Mouse (Mus musculus): ENCODE data around the gene Cdk2ap2.
"Not testable (repeated sequence)": the region's sequence is repeated elsewhere in the genome, so short reads cannot be mapped to it uniquely, and the experiment has no call there.

Cdk2ap2 gene

GRCm38 (mm10) chr19:4066877-4067276, 30.1 kb upstream of the Cdk2ap2 start:
- no peak for DNase-seq (ENCODE audit: low spot score in 2 of 2)

GRCm38 (mm10) chr19:4068242-4068641, 28.7 kb upstream of the Cdk2ap2 start:
- DNase-seq (ENCODE audit: low spot score in 2 of 2): not testable (repeated sequence)

GRCm38 (mm10) chr19:4068717-4069410, 28.1 kb upstream of the Cdk2ap2 start:
- DNase-seq (ENCODE audit: low spot score in 2 of 2): no peak

- DNase-seq (ENCODE audit: low spot score in 2 of 2): no peak
Observed at GRCm38 (mm10) chr19:4070311-4070710, 26.7 kb upstream of the Cdk2ap2 start.

- no peak for DNase-seq (ENCODE audit: low spot score in 2 of 2)
Observed at GRCm38 (mm10) chr19:4070756-4071155, 26.2 kb upstream of the Cdk2ap2 start.

- no peak for DNase-seq (ENCODE audit: low spot score in 2 of 2)
Observed at GRCm38 (mm10) chr19:4071406-4071805, 25.6 kb upstream of the Cdk2ap2 start.

GRCm38 (mm10) chr19:4072706-4073424, 24.1 kb upstream of the Cdk2ap2 start:
- DNase-seq (ENCODE audit: low spot score in 2 of 2): no peak

GRCm38 (mm10) chr19:4075531-4075930, 21.5 kb upstream of the Cdk2ap2 start:
- DNase-seq (ENCODE audit: low spot score in 2 of 2): no peak

- DNase-seq (ENCODE audit: low spot score in 2 of 2): peak in 1 of 2 experiments; percentile 47
Observed at GRCm38 (mm10) chr19:4079594-4079993, 17.4 kb upstream of the Cdk2ap2 start.

- DNase-seq (ENCODE audit: low spot score in 2 of 2): no peak
Observed at GRCm38 (mm10) chr19:4080511-4081009, 16.4 kb upstream of the Cdk2ap2 start.

- DNase-seq (ENCODE audit: low spot score in 2 of 2): no peak
Observed at GRCm38 (mm10) chr19:4081394-4081793, 15.6 kb upstream of the Cdk2ap2 start, which contains the start of gene Cabp2. Cabp2 (plus strand) TSS chr19:4081578.

- no peak for DNase-seq (ENCODE audit: low spot score in 2 of 2)
Observed at GRCm38 (mm10) chr19:4082219-4082965, 14.6 kb upstream of the Cdk2ap2 start.

GRCm38 (mm10) chr19:4083316-4083715, 13.7 kb upstream of the Cdk2ap2 start:
- DNase-seq (ENCODE audit: low spot score in 2 of 2): no peak

GRCm38 (mm10) chr19:4083826-4084225, 13.2 kb upstream of the Cdk2ap2 start:
- DNase-seq (ENCODE audit: low spot score in 2 of 2): no peak

GRCm38 (mm10) chr19:4084984-4085383, 12.0 kb upstream of the Cdk2ap2 start:
- DNase-seq (ENCODE audit: low spot score in 2 of 2): no peak

- no peak for DNase-seq (ENCODE audit: low spot score in 2 of 2)
Observed at GRCm38 (mm10) chr19:4086156-4086555, 10.8 kb upstream of the Cdk2ap2 start.

GRCm38 (mm10) chr19:4087090-4087489, 9.9 kb upstream of the Cdk2ap2 start:
- no peak for DNase-seq (ENCODE audit: low spot score in 2 of 2)

GRCm38 (mm10) chr19:4088146-4088545, 8.8 kb upstream of the Cdk2ap2 start:
- DNase-seq (ENCODE audit: low spot score in 2 of 2): no peak

- no peak for DNase-seq (ENCODE audit: low spot score in 2 of 2)
Observed at GRCm38 (mm10) chr19:4089128-4089527, 7.9 kb upstream of the Cdk2ap2 start.

- DNase-seq (ENCODE audit: low spot score in 2 of 2): no peak
Observed at GRCm38 (mm10) chr19:4090446-4090845, 6.5 kb upstream of the Cdk2ap2 start.

GRCm38 (mm10) chr19:4091383-4091782, 5.6 kb upstream of the Cdk2ap2 start:
- DNase-seq (ENCODE audit: low spot score in 2 of 2): no peak

- DNase-seq (ENCODE audit: low spot score in 2 of 2): no peak
Observed at GRCm38 (mm10) chr19:4092750-4093149, 4.2 kb upstream of the Cdk2ap2 start.

Data from spleen, postnatal 36 days (tissue).